9 mouse cellular contexts compared by ENCODE assay signal in genomic region chr7:28203207-28204108, GRCm38 (mm10). TPM values are rescaled to one million over a fixed set of nuclear protein-coding genes. Genes with fewer than 3 reads are reported as not detected.
DNase-seq lines count a peak whose midpoint lies in the region; TF ChIP-seq lines count a peak whose summit lies in the region.
"Had no signal": no experiment of that assay in that cellular context is flagged by ENCODE, and none has a peak within 500 bp of the region (broad histone marks: within the 10 kb centered on the region; RNA-seq: fewer than 3 reads in every experiment).

No protein-coding gene starts in this region.

- H3K4me1 ChIP-seq in testis, adult 2 months (ENCODE audit: control insufficient read depth, insufficient read depth, low read length), result peaks cover 10% of the 10 kb centered on the region

- intact Hi-C loops in gastrocnemius, adult 2 months (cut with DNase I), result loop anchor here (1.0 kb wide), 1 partner anchor 23 kb away; no protein-coding TSS in a partner anchor

- no peak overlapping the region for H3K27ac ChIP-seq in testis, adult 2 months (ENCODE audit: control insufficient read depth, insufficient read depth, low read depth, low read length)
- peak overlapping the region; percentile 85 for H3K27ac ChIP-seq in gastrocnemius, adult 2 months
- H3K27ac ChIP-seq: hindbrain, embryonic 14.5 days had no signal

- no peak for TF ChIP-seq CTCF in testis, adult 2 months (IDR thresholded peaks at IDR 0.05; ENCODE audit: control insufficient read depth, insufficient read depth, insufficient replicate concordance, low read depth, low read length)
- peak; percentile 32; the same call in 1 of the 2 replicates for TF ChIP-seq CTCF in gastrocnemius, adult 2 months (IDR thresholded peaks at IDR 0.05)

- peak overlapping the region; percentile 25; the same call in 1 of the 2 replicates for H3K4me3 ChIP-seq in testis, adult 2 months (ENCODE audit: control insufficient read depth, low read depth, low read length)
- H3K4me3 ChIP-seq in gastrocnemius, adult 2 months, result peak overlapping the region; percentile 19; the same call in 1 of the 2 replicates

- H3K36me3 ChIP-seq in testis, adult 2 months (ENCODE audit: control insufficient read depth, insufficient read depth, low read length), result no peaks in the 10 kb centered on the region

- no peak for DNase-seq in testis, postnatal 14 days (ENCODE audit: low spot score)
- peak; percentile 93 for DNase-seq in gastrocnemius, adult 2 months
- DNase-seq in kidney, postnatal 10 days, result peak; percentile 70
- peak; percentile 64 for DNase-seq in yolk sac, embryonic 10.5 days (ENCODE audit: low spot score)
- no peak for DNase-seq in ovary, adult 18-20 months (ENCODE audit: low spot score)
- DNase-seq in urinary bladder, adult 2 months (ENCODE audit: low spot score), result no peak
- no peak for DNase-seq in spleen, postnatal 10 days (ENCODE audit: low spot score in 2 of 2)

- H3K27me3 ChIP-seq in testis, adult 2 months (ENCODE audit: control insufficient read depth, insufficient read depth, low read length), result no peaks in the 10 kb centered on the region

- no peak for TF ChIP-seq POLR2A in testis, adult 2 months (IDR thresholded peaks at IDR 0.05; ENCODE audit: control insufficient read depth, low read depth, low read length)

RNA-seq across cellular contexts. Expression of gene Dyrk1b, which starts 24.2 kb away (rescaled TPM):
- 462 and 482 TPM in 2 replicates for polyA plus RNA-seq in testis, adult 2 months (2012; rRNA removed)
- 10 to 100 TPM; 65.3 to 78.6 TPM for total RNA-seq in gastrocnemius, adult 2 months (2021)
- 11.7 and 17.6 TPM in 2 replicates for polyA plus RNA-seq in urinary bladder, adult 2 months (2012; rRNA removed)

RNA-seq across cellular contexts. Expression of gene Fbl, which starts 33.9 kb away (rescaled TPM):
- 41.3 and 50.0 TPM in 2 replicates for polyA plus RNA-seq in testis, adult 2 months (2012; rRNA removed)
- total RNA-seq in gastrocnemius, adult 2 months (2021), result 10 to 100 TPM; 21.2 to 28.9 TPM
- polyA plus RNA-seq in urinary bladder, adult 2 months (2012; rRNA removed), result 88.9 and 108 TPM in 2 replicates

Comparison
In these comparisons a context has a peak if more than half of its experiments do, and no peak if none do; other contexts are left out.
1. DNase-seq: peak in gastrocnemius, adult 2 months (single experiment), kidney, postnatal 10 days (single experiment) and yolk sac, embryonic 10.5 days (single experiment); none in testis, postnatal 14 days (single experiment), ovary, adult 18-20 months (single experiment), urinary bladder, adult 2 months (single experiment) and spleen, postnatal 10 days (0 of 2).
2. RNA of gene Dyrk1b, which starts 24.2 kb away (polyA plus RNA-seq): 462 to 482 TPM in testis, adult 2 months; 11.7 to 17.6 TPM in urinary bladder, adult 2 months; every median in the first group is over 10 times any median in the second.